Mouse (Mus musculus) forebrain, embryonic 15.5 days (tissue): ENCODE data around the gene Ccdc152. TPM values are rescaled to one million over a fixed set of nuclear protein-coding genes. Genes with fewer than 3 reads are reported as not detected.

ENCODE experiments used
- ATAC-seq: fragments of 200-750 bp; cut with Nextera tagmentation; replicated peaks from 2 replicates; pipeline ENCODE4 v1.8.0; 2017; ENCODE audit warnings: mild to moderate bottlenecking, moderate TSS enrichment, moderate library complexity
- H3K27ac ChIP-seq: fragments of 300-500 bp; sonication (generic); replicated peaks from 2 replicates; pipeline ENCODE4 v1.5.1; 2015; ENCODE audit warnings: mild to moderate bottlenecking, inconsistent platforms
- H3K27me3 ChIP-seq: fragments of 300-500 bp; sonication (generic); 2 replicates; pipeline ENCODE4 v1.6.1; 2015; ENCODE audit warnings: inconsistent platforms
- H3K36me3 ChIP-seq: fragments of 300-500 bp; sonication (generic); 2 replicates; pipeline ENCODE4 v1.6.1; 2015; ENCODE audit warnings: mild to moderate bottlenecking, inconsistent platforms
- H3K4me1 ChIP-seq: fragments of 300-500 bp; sonication (generic); 2 replicates; pipeline ENCODE4 v1.6.1; 2015; ENCODE audit warnings: inconsistent platforms
- H3K4me2 ChIP-seq: fragments of 300-500 bp; sonication (generic); replicated peaks from 2 replicates; pipeline ENCODE4 v1.6.1; 2015; ENCODE audit warnings: mild to moderate bottlenecking, inconsistent platforms
- H3K4me3 ChIP-seq: fragments of 300-500 bp; sonication (generic); 2 replicates; pipeline ENCODE4 v1.5.1; 2015; ENCODE audit warnings: mild to moderate bottlenecking, inconsistent platforms
- H3K9ac ChIP-seq: fragments of 300-500 bp; sonication (generic); replicated peaks from 2 replicates; pipeline ENCODE4 v1.6.1; 2015; ENCODE audit warnings: mild to moderate bottlenecking, inconsistent platforms
- H3K9me3 ChIP-seq: fragments of 300-500 bp; sonication (generic); 2 replicates; pipeline ENCODE4 v1.6.1; 2016; ENCODE audit warnings: inconsistent platforms
- WGBS: fragments of 180-500 bp; shearing (Covaris S2); methylation state at CpG from one replicate; pipeline ENCODE4 v1.1.7; 2015; ENCODE audit warnings: mixed read lengths; 5-methylcytosine and 5-hydroxymethylcytosine counted together
- polyA plus RNA-seq: library from polyadenylated mRNA; unstranded; fragments of >200 nt; fragmentation: Nextera tagmentation; extraction: Ambion mirVana; gene quantifications from 2 replicates; pipeline ENCODE4 v1.2.1, GENCODE M21; 2015

Gene Ccdc152
- polyA plus RNA-seq, 1 experiment from 2014 or later = not detected

DNA sequence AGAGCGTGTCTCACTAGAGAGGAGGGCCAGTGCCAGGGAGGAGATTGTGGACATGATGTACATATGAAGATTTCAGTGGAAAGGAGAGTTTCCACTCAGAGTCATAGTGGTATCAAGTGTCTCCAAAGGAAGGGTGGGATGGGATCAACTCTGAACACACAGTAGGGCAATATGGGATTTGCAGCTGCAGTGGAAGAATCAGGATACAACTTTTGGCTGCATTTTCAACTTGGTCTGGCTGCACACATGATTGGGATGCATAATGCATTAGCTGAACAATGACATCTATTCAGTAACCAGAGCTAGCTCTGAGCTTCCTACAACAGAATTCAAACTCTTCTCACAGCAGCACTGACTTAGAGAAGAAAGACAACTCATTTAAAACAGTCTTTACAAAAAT lies 65.4 kb downstream of the Ccdc152 start:
- Histone ChIP-seq H3K36me3 (no peaks in the 10 kb centered on the region), H3K4me1 (no peaks in the 10 kb centered on the region), H3K4me3 (no peak overlapping the region), H3K4me2 (no peak overlapping the region), H3K9ac (no peak overlapping the region), H3K27me3 (no peaks in the 10 kb centered on the region), H3K27ac (no peak overlapping the region), H3K9me3 (no peaks in the 10 kb centered on the region)
- 82% methylated on average over 1 of the region's 1 CpGs for WGBS
- no peak for ATAC-seq

DNA sequence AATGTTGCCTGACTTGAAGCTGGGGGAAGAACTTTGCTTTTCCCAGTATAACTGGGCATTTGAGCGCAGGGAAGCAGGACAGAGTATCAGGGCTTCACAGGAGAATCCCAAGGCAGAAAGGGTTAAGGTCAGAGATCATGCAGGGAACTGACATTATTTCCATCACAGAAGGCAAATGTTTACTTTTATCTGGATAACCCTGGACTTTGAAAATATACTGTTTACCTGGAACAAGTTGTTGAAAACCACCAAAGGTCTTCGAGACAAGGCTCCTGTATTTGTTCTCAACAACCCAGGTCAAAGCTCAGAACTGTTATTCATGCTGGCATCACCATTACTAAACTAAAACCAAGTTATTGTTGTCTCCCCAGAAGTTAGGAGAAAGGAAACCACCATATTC lies 67.0 kb downstream of the Ccdc152 start:
- whole genome bisulfite sequencing = 81% methylated on average over 2 of the region's 2 CpGs
- H3K4me2 ChIP-seq = no peak overlapping the region
- no peak overlapping the region for H3K27ac ChIP-seq
- H3K4me1 ChIP-seq = no peaks in the 10 kb centered on the region
- no peaks in the 10 kb centered on the region for H3K9me3 ChIP-seq
- no peaks in the 10 kb centered on the region for H3K36me3 ChIP-seq
- ATAC-seq = no peak
- no peaks in the 10 kb centered on the region for H3K27me3 ChIP-seq
- H3K9ac ChIP-seq = no peak overlapping the region
- no peak overlapping the region for H3K4me3 ChIP-seq

DNA sequence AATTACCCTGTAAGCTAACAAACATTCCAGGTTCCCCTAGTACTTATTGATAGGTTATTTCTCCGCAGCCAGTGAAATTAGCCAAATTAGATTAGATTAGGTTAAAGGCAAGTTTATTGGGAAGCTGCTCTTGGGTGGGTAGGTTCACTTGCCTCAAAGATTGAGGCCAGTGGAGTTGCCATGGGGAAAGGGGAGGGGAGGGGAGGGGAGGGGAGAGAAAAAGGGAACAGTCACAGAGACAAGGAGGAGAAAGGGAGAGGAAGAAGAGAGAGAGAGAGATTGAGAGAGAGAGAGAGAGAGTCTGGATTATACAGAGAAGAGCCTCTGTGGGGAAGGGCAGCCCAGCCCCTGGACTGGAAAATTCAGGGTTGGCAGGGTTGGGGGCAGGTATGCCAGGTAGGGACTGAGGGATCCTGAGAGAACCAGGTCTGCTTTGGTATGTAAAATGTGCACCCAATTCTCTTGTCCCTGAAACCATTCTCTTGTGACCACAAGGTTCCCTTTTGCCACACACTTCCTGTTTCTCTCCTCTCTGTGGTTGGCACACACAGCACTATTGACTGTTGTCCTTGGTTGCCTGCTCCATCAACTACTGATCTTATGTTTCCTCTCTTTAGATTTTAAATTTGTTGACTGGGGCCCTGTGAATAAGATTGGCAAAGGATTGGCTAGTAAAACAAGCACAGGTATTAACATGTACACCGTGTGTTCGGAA lies 69.3 kb downstream of the Ccdc152 start:
- no peak for ATAC-seq
- no peaks in the 10 kb centered on the region for H3K4me1 ChIP-seq
- H3K9me3 ChIP-seq = no peaks in the 10 kb centered on the region
- H3K27me3 ChIP-seq = no peaks in the 10 kb centered on the region
- no peak overlapping the region for H3K4me3 ChIP-seq
- no peak overlapping the region for H3K9ac ChIP-seq
- WGBS = 87% methylated on average over 3 of the region's 3 CpGs
- no peaks in the 10 kb centered on the region for H3K36me3 ChIP-seq
- H3K4me2 ChIP-seq = no peak overlapping the region
- H3K27ac ChIP-seq = no peak overlapping the region

DNA sequence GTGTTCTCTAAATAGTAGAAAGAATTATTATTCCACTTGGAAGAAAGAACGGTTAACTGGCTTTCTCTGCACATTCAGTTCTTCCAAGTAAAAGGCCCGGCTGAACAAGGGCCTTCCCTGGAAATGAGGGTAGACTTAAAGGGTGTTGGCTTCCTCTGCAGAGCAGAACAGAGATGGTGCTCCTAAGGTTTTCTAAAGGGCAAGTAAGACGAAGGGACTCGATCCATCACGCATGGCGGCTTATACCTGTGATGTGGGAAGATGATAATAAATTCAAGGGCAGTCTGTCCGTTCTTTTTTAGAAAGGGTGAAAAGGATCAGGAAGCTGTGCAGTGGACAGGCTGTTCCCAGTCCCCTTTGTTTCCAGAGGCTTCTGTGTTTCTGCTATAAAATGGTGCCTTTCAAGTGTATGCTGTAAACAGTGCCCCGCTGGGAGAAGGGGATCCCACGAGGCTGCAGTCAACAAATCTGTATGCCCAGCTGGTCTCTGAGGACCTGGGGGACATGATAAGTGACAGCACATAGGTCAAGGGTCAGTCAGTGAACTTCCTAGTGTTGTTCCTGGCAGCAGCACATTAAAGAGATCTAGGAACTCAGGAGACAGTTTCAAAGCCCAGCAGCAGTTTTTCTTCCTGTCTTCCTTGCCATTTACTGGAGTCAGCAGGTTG lies 71.0 kb downstream of the Ccdc152 start:
- no peaks in the 10 kb centered on the region for H3K9me3 ChIP-seq
- no peaks in the 10 kb centered on the region for H3K36me3 ChIP-seq
- H3K4me3 ChIP-seq = no peak overlapping the region
- no peak overlapping the region for H3K9ac ChIP-seq
- no peak for ATAC-seq
- WGBS = 53% methylated on average over 9 of the region's 9 CpGs
- no peaks in the 10 kb centered on the region for H3K4me1 ChIP-seq
- no peaks in the 10 kb centered on the region for H3K27me3 ChIP-seq
- H3K27ac ChIP-seq = no peak overlapping the region
- H3K4me2 ChIP-seq = no peak overlapping the region

DNA sequence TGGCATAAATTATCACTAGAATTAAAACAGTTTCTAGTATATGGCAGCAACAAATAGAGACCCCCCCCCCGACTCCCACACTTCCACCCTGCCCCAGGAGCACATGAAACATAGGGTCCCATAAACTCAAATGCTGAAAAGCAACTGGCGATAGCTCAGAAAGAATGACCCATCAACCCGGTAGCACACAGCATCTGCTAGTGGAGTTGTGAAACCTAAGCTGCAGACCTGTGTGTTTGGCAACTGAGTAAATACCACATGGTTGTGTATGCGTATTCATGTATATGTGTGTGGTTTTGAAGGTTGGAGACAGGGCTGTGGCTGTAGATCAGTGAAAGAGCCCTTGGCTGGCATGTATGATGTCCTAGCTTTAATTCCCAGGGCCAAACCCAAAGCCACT lies 72.3 kb downstream of the Ccdc152 start:
- no peaks in the 10 kb centered on the region for H3K4me1 ChIP-seq
- ATAC-seq = no peak
- H3K4me2 ChIP-seq = no peak overlapping the region
- no peaks in the 10 kb centered on the region for H3K9me3 ChIP-seq
- no peaks in the 10 kb centered on the region for H3K36me3 ChIP-seq
- no peak overlapping the region for H3K9ac ChIP-seq
- 93% methylated on average over 4 of the region's 4 CpGs for WGBS
- no peak overlapping the region for H3K27ac ChIP-seq
- H3K27me3 ChIP-seq = no peaks in the 10 kb centered on the region
- H3K4me3 ChIP-seq = no peak overlapping the region

Other genes starting within 250 kb of the Ccdc152 start
- gene Selenop, start 35.0 kb downstream of the Ccdc152 start, polyA plus RNA-seq = 67.7 and 70.5 TPM in 2 replicates